Mouse (Mus musculus): Measurements from ENCODE around the gene Pqlc2.

Pqlc2 gene

DNA sequence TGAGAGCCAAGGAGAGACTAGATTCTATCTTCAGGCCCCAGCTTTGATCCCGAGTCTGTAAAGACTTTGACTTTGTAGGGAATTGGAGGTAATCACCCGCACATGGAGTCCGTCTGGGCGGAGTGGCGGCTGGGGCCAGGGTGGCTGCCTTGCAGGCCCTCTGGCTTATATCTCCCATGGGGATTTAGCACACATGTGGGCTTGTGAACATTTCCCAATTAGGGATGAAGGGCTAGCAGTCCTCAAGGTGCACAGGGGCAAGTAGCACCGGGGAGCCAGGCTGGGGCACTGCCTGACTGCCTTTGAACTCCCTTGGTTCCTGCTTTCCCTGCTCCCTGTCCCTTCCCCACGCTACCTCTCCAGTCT is 44.0 kb downstream of the Pqlc2 start:
- DNase-seq (ENCODE audit: low read depth in 2 of 2, low spot score in 2 of 2): no peak

DNA sequence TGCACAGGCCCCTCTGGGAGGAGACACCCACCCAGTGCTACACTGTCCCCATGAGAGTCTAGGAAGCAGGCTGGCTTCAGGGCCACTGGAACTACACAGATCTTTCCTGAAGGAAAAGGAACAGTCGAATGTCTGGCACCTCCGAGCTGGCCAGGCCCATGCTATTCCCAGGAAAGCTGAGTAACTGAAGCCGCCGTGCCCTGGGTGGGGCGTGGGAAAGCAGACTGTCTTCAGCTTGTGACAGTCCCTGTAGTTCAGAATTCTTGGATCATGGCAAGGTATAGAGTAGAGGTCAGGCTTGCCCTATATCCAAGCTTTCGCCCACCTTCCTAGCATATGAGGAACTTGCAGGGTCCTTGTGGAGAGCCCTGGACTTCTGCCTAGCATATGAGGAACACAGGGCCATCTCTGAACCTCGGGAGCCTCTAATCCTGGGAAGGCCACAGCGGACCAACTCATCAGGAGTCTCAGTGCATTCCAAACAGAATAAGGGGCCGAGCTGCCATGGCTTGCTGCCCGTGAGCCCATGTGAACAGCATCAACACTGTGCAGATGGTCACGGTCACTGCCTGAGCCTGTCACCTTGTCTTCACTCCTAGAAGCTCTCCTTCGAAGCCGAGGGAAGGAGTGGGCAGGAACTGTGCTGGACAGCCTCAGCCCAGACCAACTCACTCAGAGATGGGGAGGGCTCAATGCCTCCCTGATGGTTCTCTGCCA is 44.6 kb downstream of the Pqlc2 start:
- DNase-seq (ENCODE audit: low read depth in 2 of 2, low spot score in 2 of 2): no peak

DNA sequence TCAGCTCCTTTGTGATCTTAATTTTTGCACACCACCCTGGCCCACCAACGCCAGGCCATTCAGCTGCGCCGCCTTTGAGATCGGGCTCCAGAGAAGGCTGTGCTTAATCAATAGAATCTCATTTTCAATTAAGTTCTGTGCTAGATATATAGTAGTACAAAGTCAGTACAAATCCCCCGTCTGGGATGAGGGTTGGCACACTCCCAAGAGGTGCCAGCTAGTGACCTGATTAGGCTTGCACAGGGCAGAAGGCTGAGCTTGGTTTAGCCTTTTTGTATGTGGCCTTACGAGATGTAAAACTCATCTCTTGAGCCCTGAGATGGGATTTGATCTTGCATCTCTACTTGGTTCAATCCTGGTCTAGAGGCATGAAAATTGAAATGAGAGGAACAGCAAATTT is 47.5 kb downstream of the Pqlc2 start:
- DNase-seq (ENCODE audit: low read depth in 2 of 2, low spot score in 2 of 2): no peak

DNA sequence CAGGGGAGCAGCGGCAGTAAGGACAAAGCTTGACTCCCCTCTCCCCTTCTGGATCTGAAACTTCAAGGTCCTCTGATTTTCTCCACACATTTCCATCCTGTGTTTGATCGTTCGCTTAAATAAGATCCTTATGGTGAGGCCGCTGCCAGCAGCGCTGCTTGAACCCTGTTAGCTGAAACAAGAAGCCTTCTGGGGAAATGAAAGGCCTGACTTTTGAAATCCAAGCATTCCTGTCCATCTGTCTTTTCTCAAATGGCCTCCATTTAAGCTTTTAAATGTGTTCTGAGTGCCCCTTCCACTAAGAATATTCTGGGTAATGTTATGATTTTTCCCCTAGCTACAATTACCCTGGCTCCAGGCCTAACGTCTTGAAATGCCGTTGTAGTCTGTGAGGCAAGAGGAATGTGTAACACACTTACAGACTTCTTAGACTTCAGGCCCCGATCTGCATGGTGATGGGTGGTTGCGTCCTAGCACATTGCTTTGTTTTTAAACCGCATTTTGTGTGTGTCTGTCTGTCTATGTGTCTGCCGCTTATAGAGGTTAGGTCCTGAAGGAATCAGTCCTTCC is 51.1 kb downstream of the Pqlc2 start:
- DNase-seq (ENCODE audit: low read depth in 2 of 2, low spot score in 2 of 2): no peak

DNA sequence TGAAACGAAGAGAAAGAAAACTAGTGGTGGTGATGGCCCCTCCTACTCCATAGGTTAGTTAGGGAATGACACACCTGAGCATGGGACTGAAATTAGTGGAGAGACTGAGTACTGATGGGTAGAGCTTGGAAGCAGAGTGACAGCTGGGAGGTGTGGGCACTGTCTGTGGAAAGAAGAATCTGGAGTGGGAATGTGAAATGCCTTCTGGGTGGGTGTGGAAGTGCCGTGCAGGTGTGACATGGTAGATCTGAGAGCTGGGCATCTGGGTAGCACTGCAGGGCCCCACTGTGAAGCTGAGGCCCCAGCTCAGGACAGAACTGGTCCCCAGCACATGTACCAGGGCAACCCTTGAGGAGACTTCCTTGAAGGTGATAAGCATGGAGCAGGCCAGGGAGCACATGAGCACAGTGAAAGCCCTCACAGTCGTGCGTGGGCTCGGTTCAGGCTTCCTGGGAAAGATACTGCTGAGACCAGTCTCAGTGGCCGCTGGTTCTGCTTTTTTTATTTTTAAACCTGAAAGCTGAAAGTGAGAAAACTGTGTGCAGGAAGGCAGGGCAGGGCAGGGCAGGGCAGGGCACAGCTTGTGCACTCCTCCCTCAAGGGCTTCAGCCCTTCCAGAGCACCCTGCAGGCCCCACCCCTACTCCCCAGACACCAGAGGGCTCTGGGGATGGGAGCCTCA is 51.7 kb downstream of the Pqlc2 start:
- DNase-seq (ENCODE audit: low read depth in 2 of 2, low spot score in 2 of 2): no peak

DNA sequence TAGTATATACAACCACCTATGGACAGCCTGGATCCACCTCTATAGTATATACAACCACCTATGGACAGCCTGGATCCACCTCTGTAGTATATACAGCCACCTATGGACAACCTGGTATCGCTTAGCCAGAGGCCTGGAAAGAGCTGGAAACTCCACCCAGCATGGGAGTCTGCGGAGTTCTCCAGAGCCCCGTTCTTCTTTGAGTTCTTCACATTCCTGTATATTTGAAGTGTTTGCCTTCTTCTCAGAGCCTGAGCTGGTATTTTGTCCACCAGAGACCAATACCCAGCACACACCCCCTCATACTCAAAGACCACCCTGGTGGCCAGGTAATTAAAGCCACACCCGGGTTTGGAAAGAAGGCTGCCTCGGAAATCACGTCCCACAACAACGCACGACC is 53.8 kb downstream of the Pqlc2 start:
- DNase-seq (ENCODE audit: low read depth in 2 of 2, low spot score in 2 of 2): no peak

DNA sequence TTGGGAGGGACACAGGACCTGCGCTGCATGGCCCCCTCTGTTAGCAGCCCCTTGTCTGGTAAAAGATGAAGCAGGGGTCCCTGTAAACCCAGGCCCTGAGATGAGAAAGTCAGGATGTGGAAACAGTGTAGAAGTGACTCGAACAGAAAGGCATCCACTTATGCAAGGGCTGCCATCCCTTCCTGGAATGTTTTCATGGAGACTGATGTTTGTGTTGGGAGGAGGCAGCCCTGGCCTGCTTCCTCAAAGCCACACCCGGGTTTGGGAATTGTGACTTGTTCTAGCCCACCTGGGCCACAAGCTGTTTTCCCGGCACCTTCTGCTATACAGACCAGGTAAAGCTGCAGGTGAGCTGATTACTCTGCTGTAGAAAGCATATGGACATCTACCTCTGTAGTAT is 54.4 kb downstream of the Pqlc2 start:
- no peak for DNase-seq (ENCODE audit: low read depth in 2 of 2, low spot score in 2 of 2)

DNA sequence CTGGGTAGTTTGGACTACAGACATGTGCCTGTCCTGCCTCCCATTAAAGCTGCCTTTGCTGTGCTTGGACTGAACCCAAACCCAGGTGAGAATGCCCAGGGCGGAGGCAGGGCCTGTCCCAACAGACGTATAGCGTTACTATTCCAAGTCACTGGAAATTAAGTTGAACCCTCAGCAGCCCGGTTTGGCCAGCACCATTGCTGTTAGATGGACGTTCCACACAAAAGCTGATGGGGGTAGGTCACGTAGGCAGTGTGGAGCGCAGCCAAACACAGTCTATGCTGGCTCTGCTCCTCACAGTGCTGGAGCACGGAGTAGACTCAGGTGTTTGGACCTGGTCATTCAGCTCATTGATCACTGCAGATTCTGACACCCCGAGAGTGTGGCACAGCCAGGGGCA is 57.3 kb downstream of the Pqlc2 start:
- DNase-seq (ENCODE audit: low read depth in 2 of 2, low spot score in 2 of 2): no peak

DNA sequence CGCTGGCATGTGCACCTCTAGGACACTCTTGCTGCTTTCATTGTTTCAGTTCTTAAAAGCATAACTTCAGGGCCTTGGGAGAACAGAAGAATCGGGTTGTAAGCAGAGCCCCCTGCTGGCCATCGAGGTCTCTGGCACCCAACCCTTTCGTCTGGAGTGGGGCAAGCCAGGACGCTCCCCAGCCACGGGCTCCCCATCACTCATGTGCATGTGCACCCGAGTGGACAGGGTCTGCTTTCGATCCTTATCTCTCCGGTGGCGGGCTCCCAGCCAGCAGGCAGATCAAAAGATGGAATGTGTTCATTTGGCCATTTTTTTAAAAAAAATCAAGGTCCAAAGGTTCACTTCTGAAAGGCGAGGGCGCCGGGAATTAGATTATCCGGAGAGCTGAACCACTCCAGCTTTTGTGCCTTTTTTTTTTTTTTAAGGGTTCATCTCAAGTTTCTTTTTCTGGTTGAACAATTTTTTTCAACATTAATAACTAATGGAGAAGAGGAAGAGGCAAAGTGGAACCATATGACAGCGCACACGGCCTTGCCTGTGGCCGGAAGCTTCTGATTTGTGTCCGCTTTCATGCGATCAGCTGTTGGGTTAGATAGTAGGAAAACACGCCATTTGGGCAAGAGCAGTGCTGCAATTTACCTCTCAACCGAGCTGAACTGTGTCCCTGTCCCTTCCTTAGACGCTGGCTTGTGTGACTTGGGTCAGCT is 58.3 kb downstream of the Pqlc2 start:
- peak; percentile 56 to 69 for DNase-seq (ENCODE audit: low read depth in 2 of 2, low spot score in 2 of 2)

DNA sequence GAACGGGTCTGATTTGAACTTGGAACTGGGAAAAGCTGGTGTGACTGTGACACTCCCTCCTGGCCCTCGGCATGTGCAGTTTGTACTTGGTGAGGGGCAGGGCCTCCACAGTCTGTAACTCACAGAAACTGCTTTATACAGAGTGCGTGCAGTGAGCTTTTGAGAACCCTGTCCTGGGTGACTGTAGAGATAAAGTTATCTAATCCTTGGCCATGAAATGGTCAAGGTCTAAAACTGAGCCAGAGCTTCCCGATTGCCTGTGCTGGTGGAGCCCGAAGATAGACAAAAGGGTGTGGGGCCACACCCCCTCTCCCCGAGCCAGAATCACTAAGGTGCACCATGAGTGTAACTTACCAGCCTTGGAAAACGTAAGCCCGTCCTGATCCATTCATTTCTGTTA is 59.6 kb downstream of the Pqlc2 start:
- no peak for DNase-seq (ENCODE audit: low read depth in 2 of 2, low spot score in 2 of 2)

DNA sequence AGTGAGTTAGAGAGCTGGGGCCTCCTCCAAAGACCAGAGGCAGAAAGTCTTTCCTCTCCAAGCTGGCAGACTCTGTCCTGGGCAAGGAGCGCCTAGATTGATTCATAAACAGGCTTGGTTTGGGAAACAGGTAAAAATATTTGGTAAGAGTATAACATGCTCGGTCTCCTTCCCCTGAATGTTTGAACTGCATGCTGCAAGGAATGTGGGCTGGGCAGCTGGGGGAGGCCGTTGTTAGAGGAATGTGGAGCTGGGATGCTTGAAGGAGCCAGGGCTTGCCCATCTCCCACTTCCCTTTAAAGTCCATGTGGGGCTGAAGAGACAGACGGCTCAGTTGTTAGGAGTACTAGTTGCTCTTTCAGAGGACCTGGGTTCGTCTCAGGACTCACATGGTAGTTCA is 60.5 kb downstream of the Pqlc2 start:
- DNase-seq (ENCODE audit: low read depth in 2 of 2, low spot score in 2 of 2): no peak

DNA sequence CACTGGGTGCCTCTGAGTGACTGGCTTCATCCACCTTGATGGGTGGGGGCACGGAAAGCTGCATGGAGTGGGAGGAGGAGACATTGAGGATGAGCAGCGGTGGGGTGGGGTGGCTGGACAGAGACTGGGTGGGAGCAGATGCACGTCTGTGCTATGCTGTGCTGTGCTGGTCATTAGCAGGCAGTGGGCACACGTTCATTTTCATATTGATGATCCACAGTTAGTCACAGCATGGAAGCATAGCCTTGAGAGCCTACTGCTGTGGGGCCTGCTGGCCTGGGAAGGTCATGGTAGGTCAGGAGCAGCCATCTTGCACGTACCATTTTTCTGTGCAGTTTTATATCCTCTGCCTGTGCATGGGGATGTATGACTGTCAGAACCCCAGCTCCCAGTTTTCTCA is 61.8 kb downstream of the Pqlc2 start:
- no peak for DNase-seq (ENCODE audit: low read depth in 2 of 2, low spot score in 2 of 2)

DNA sequence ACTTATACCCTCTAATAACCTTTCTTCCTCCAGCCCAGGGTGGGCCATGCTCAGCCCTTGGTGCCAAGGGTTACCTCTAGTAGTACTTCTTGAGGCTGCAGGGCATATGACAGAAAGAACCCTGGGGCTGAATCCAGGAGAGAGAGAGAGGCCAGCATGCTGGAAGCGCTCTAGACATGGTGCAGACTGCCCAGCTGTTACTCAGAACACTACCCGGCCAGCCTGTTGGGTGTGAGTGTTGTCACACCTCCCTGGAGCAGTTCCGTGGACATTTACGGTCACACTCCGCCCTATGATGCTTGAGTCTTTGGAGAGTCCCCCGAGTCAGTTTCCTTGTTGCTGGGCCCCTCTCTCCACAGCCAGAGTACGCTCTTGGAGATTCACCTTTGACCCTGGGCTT is 62.5 kb downstream of the Pqlc2 start:
- no peak for DNase-seq (ENCODE audit: low read depth in 2 of 2, low spot score in 2 of 2)

DNA sequence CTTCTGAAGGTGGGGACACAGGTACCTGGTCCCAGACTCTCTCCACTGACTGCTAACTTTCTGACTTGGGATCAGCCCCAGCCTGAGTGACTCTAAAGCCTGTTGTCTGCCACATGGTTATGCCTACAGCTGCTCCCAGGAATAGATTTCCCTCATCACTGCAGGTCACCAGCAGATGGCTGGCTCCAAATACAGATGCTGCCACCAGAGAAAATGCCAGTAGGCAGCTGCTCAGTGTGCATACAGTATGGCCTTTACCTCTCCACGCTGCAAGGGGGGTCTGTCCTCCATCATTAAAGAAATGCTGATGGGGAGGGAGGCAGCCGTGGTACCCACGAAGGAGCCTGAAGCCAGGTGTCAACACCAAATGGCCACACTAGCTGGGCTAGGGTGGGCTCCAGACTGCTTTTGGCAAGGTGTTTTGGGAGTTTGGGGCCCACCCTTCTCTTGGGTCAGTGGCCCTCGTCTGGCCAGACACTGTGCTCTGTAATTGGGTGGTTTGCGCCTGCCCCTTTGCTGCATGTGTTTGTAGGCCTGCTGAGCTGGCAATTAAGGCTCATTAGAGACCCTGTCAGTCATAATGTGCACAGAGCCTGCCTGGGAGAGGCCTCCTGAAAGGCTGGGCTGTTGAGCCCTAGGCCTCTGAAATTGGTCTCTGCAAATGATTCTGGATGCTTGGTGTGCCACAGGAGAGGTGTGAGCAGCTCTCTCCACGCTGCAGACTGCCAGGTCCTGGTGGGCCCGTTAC is 64.2 kb downstream of the Pqlc2 start:
- DNase-seq (ENCODE audit: low read depth in 2 of 2, low spot score in 2 of 2): no peak

DNA sequence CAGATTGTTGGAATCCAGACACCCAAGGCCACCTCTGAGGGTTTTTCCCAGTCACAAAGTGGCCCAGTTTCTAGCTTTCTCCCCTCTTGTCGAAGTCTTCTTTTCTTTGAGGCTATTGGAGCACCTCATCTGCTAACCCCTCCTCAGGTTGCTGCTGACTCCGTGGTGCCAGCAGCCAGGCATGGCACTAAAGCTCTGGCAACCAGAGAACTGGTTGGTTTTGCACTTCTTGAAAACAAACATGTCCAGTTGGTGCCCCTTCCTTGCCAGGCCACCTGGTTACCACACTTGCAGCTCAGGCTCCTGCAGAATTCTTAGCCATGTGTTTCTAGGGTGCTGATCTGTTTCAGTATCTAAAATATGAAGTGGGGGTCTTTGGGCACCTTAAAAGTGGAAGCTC is 65.0 kb downstream of the Pqlc2 start:
- no peak for DNase-seq (ENCODE audit: low read depth in 2 of 2, low spot score in 2 of 2)

DNA sequence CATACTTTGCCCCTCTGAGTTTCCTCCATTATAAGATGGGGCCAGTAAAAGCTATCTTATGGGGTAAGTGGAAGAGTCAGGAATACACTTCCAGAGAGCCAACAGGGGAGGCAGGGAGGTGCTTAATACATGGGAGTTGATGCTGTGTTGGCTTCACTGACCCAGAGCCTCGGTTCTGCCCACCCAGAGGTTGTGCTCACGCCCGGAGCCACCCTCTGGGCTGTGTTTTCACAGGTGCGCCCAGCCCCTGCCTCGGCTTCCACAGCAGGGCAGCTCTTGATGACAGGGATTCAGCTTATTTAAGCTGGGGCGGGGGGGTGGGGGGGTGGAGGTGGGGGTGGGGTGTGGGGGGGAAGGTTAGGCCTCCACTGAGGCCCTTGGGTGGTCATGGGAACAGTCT is 65.7 kb downstream of the Pqlc2 start:
- DNase-seq (ENCODE audit: low read depth in 2 of 2, low spot score in 2 of 2): no peak

DNA sequence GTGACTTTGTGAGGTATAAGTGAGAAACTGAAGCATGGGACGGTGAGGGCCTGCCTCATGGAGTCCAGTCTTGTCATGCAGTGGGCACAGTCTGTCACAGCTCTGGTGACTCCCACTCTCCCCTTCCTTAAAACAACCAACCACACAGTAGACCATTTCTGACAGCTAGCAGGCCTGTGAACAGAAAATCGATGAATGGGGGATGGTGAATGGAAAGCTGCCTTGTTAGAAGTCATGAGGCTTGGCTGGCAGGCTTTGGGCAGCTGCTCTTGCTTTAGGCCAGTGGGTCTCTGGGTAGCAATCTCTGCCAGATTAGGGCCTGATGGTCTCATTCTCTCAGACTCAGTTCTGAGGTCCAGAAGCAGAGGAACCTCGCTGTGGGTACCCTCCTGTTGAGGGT is 66.3 kb downstream of the Pqlc2 start:
- DNase-seq (ENCODE audit: low read depth in 2 of 2, low spot score in 2 of 2): no peak

All from CD8-positive naive resting alpha-beta T cell, adult 2 months (primary cell).